Mouse (Mus musculus) CH12.LX (cell line): ENCODE data around the gene Prkcd.

Experiments
- CHD2 ChIP-seq: IDR thresholded peaks from 2 replicates; pipeline ENCODE4 v1.6.1; 2011; ENCODE audit warnings: low read length, improper control_type of control experiment
- CTCF ChIP-seq, 2 experiments: IDR thresholded peaks in 1 of 2; conservative IDR thresholded peaks in 1 of 2; 2 replicates each; pipeline ENCODE4 v1.5.1; 2011 to 2012; ENCODE audit warnings: low read depth in 2 of 2, low read length in 2 of 2, improper control_type of control experiment in 1 of 2, inconsistent platforms in 1 of 2, mild to moderate bottlenecking in 1 of 2, moderate library complexity in 1 of 2
- E2F4 ChIP-seq: IDR thresholded peaks from 2 replicates; pipeline ENCODE4 v1.6.1; 2011; ENCODE audit warnings: low read depth, low read length, improper control_type of control experiment; ENCODE audit not compliant: insufficient replicate concordance
- EP300 ChIP-seq: IDR thresholded peaks from 2 replicates; pipeline ENCODE4 v1.6.1; 2011; ENCODE audit warnings: low read length, improper control_type of control experiment
- MAFK ChIP-seq: IDR thresholded peaks from 2 replicates; pipeline ENCODE4 v1.6.1; 2011; ENCODE audit warnings: low read length, improper control_type of control experiment; ENCODE audit not compliant: insufficient replicate concordance
- MAZ ChIP-seq: IDR thresholded peaks from 2 replicates; pipeline ENCODE4 v1.6.1; 2012; ENCODE audit warnings: low read depth, mild to moderate bottlenecking, inconsistent platforms, low read length, improper control_type of control experiment, moderate library complexity
- MEF2A ChIP-seq: IDR thresholded peaks from 2 replicates; pipeline ENCODE4 v1.6.1; 2014; ENCODE audit warnings: low read depth, mild to moderate bottlenecking, inconsistent platforms, low read length, improper control_type of control experiment, borderline replicate concordance
- MYC ChIP-seq: IDR thresholded peaks from 2 replicates; pipeline ENCODE4 v1.6.1; 2011; ENCODE audit warnings: low read depth, mild to moderate bottlenecking, improper control_type of control experiment, low read length
- NRF1 ChIP-seq: IDR thresholded peaks from 2 replicates; pipeline ENCODE4 v1.6.1; 2014; ENCODE audit warnings: low read depth, mild to moderate bottlenecking, inconsistent platforms, low read length, improper control_type of control experiment, moderate library complexity
- POLR2A ChIP-seq: IDR thresholded peaks from 2 replicates; pipeline ENCODE4 v1.6.1; 2011; ENCODE audit warnings: low read depth, mild to moderate bottlenecking, improper control_type of control experiment, low read length
- SIN3A ChIP-seq: IDR thresholded peaks from 2 replicates; pipeline ENCODE4 v1.6.1; 2012; ENCODE audit warnings: low read length, improper control_type of control experiment, inconsistent platforms
- TBP ChIP-seq: conservative IDR thresholded peaks from 2 replicates; pipeline ENCODE4 v1.6.1; 2011; ENCODE audit warnings: low read depth, low read length, improper control_type of control experiment
- TCF12 ChIP-seq: IDR thresholded peaks from 2 replicates; pipeline ENCODE4 v1.6.1; 2014; ENCODE audit warnings: low read depth, mild to moderate bottlenecking, inconsistent platforms, low read length, improper control_type of control experiment

DNA sequence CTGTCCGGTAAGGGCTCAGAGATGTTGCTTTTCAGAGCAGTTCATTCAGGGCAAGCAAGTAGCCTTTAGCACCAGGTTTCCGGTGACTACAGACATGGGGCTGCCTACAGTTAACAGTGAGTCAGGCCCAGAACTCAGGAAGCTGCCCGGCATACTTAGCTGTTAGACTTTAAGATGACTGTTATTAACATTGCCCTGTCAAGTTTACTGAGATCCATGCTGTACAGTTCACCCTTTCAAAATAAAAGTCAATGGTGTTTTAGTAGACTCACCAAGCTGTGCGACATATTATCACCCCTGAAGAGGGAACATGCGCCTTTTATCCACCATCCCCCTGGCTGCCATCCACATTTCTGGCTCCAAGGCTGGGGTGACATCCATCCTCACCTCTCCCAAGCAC, 49.8 kb downstream of the Prkcd start:
- TF ChIP-seq MAZ (no peak), MAFK (no peak), EP300 (no peak), CTCF (conservative IDR thresholded peaks at IDR 0.05 in 1 of 2, IDR thresholded peaks at IDR 0.05 in 1 of 2; ENCODE audit: low read depth in 2 of 2, low read length in 2 of 2) (no peak), NRF1 (no peak), E2F4 (no peak), MEF2A (no peak), TBP (no peak), CHD2 (no peak), POLR2A (no peak), TCF12 (no peak), MYC (no peak), SIN3A (no peak)
